Mouse (Mus musculus): ENCODE results near the gene Gm21885.

Gene Gm21885

DNA sequence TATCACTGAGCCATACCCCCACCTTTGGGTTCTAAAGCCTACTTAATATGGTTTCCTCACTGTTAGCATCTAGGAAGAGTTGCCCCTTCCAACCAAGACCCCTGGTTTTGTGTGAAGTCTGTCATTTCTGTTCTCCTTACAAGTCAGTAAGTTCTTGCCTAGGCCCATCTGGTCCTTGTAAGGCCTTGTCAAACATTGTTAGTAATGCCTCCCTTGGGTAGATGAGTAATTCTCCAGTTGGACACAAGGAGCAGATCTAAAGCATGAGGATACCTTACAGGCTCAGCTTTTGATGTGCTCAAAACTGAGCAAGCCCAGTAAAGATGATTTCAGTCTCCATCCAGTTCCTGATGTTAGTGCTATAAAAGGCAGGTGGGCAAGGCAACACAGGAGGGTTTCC, 12.9 kb upstream of the Gm21885 start:
- DNase-seq (ENCODE audit: low read depth, low spot score): peak; percentile 82

GRCm38 (mm10) chr11:94269906-94270305, 11.8 kb upstream of the Gm21885 start:
- no peak for DNase-seq (ENCODE audit: low read depth, low spot score)

DNA sequence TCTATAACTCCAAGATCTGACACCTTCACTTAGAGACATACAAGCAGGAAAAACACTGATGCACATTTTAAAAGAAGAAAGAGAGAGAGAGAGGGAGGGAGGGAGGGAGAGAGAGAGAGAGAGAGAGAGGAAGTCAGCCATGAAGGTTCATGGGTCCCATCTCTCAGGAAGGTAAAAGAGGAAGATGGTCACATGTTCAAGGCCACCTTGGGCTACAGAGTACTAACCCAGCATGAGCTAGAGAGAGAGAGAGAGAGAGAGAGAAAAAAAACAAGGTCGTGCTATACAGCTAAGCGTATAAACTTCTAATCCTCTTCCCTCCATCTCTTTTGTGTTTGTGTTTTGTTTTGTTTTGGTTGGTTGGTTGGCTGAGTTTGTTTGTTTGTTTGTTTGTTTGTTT, 10.7 kb upstream of the Gm21885 start:
- no peak for DNase-seq (ENCODE audit: low read depth, low spot score)

GRCm38 (mm10) chr11:94272960-94273927, 8.4 kb upstream of the Gm21885 start:
- DNase-seq (ENCODE audit: low read depth, low spot score): no peak

GRCm38 (mm10) chr11:94274206-94274867, 7.3 kb upstream of the Gm21885 start:
- DNase-seq (ENCODE audit: low read depth, low spot score): no peak

GRCm38 (mm10) chr11:94275226-94275625, 6.4 kb upstream of the Gm21885 start:
- DNase-seq (ENCODE audit: low read depth, low spot score): no peak

DNA sequence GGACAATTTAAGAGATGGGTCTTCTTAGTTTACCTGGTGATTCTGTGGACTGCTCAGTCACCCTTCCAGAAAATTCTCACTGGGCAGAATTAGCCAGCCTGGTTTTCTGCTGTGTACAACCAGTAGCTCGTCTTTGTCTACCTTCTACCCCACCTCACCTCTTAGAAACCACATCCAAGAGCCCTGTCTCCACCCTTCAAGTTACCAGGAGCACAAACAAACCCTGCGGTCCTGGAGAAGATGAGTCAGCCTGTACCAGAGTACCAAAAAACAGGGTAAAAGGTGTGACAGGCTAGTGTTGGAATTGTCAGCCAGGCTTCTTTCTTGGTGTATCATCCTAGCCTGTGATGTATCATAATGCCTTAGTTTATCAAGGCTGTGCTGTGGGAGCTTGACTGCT, 6.0 kb upstream of the Gm21885 start:
- no peak for DNase-seq (ENCODE audit: low read depth, low spot score)

DNA sequence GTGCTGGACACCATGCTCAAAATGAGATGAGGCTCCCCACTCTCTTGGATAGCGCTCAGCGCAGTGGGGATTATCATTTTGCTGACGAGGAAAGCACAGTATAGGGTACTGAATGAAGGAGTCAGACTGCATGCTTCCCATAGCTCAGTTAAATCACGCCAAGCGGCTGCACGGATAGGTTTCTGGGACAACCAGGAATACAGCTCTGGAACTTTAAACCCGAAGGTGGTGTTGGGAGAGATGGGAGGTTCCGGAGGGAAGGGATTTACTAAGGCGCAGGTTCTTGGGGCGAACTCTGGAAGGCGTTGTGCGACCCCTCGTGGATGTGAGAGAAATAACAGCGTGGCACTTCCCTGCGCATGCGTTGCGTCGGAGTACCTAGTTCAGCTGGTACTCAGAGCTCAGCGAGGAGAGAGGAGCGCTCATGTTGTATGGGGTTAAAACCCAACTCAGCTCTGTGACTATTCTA, 4.8 kb upstream of the Gm21885 start:
- DNase-seq (ENCODE audit: low read depth, low spot score): peak; percentile 96

DNA sequence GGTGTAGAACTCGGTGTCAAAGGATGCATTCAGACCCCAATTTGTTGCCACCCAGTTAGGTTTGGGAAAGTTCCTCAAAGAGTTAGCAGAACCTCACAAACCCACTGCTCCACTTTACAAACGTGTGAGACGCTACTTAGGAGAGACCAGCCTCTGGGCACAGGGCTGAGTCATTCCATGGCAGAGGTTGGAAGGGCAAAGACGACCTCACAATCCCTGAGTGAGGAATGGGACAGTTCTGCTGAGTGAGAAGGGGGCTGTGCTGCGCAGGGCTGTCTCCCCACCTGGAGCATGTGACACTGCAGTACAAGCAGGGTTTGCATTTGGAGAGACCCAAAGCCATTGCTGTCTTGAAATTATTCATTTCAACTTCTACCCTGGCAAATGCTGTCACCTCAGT, 618 bp downstream of the Gm21885 start:
- DNase-seq (ENCODE audit: low read depth, low spot score): peak; percentile 31

GRCm38 (mm10) chr11:94283536-94284099, 1.9 kb downstream of the Gm21885 start:
- no peak for DNase-seq (ENCODE audit: low read depth, low spot score)

DNA sequence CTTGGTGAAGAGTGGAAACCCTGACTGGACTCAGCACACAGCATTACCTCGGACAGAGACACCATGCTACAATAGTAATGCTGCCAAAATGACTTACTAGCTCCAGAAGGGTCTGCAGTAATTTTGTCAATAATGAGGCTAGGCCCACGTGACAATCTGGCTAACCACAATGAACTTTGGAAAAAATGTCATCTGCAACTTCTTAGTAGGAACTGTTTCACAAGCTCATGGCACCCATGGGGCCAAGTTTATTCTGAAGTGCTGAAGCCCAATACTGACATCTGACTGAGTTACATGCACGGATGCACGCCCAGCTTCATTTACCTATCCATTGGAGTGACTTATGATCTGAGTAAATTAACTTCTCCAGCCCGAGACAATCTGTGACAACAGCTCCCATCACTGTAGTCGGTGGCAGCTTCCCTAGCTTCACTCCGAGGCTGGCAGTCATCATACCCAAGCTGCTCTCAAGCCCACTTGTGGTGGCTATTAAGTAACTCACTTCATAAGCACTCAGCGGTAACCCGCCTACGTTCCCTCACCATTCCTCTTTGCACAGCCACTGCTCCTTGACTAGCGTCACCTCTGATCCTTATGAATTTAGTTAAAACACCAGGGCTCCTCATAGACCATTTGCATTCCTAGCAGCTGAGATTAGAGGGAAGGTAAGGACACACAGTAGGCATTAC, 4.4 kb downstream of the Gm21885 start:
- no peak for DNase-seq (ENCODE audit: low read depth, low spot score)

- DNase-seq (ENCODE audit: low read depth, low spot score): no peak
Measured at GRCm38 (mm10) chr11:94287105-94287504, 5.4 kb downstream of the Gm21885 start.

GRCm38 (mm10) chr11:94290062-94290740, 8.5 kb downstream of the Gm21885 start:
- DNase-seq (ENCODE audit: low read depth, low spot score): no peak

DNA sequence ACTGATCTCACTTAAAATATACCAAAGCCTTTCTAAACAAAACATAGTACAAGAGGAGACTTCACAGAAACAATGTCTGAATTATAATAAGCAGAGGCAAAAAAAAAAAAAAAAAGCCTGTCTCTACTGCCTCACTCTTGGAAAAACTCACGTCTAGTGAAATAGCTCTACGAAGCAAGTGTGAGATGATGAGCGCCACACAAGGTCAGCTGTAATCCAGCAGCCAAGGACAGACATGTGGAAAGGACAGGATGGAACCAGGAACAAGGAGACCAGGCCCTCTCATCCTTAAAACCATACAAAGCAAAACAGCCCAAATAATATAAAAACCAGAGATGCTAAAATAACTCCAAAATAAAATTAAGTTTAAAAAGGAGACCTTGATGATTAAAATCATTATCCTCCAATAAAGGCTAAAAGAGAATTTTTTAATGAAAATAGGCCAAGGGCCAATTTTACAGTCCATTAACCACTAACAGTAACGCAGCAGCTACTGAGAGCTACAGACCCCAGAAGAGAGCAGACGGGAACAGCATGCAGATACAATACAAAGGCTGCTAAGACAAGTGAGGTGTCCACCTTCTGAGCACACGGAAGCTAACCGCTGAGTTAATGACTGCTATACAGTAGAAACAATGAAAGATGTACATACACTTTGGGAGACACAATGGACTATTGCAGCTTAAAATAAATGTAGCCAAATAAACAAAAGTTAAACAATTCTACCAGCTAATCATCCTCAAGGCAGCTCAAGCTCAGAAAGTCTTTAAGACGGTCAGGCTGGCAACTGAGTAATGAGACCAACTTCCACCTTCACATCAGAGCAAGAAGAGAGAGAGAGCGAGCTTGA, 13.5 kb downstream of the Gm21885 start:
- no peak for DNase-seq (ENCODE audit: low read depth, low spot score)

DNA sequence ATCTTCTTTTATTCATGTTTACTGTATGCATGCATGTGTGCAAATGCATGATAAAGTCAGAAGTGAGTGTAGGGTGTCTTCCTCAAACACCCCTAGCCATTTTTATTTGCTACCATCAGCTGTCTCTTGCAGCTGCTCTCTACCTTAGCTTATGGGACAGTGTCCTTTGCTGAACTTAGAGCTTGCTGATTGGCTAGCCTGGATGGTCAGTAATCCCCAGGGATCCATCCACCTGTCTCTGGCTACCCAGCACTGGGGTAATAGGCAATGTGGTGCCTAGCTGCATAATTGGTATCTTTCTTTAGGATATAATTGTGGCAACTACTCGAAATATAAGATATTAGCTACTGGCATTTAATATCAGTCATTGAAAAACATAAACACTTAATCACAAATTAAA, 31.1 kb downstream of the Gm21885 start:
- no peak for DNase-seq (ENCODE audit: low read depth, low spot score)

- no peak for DNase-seq (ENCODE audit: low read depth, low spot score)
Measured at GRCm38 (mm10) chr11:94314098-94314652, 32.5 kb downstream of the Gm21885 start.

GRCm38 (mm10) chr11:94315308-94315707, 33.6 kb downstream of the Gm21885 start:
- no peak for DNase-seq (ENCODE audit: low read depth, low spot score)

DNA sequence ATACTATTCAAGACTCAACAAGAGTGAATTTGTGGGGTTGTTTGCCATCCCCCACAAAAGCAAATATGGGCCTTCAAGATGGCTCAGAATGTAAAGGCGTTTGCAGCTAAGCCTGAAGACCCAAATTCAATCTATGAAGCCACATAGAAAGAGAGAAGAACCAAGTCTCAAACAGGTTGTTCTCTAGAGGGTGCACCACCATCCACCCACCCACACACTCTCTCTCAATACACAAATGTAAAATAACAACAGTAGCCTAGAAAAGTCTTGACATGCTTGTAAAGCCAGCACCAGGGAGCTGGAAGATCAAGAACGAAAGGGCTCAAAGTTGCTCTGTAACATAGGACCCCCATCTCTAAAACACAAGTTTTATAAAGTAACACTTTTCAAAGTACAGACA, 34.9 kb downstream of the Gm21885 start:
- DNase-seq (ENCODE audit: low read depth, low spot score): no peak

DNA sequence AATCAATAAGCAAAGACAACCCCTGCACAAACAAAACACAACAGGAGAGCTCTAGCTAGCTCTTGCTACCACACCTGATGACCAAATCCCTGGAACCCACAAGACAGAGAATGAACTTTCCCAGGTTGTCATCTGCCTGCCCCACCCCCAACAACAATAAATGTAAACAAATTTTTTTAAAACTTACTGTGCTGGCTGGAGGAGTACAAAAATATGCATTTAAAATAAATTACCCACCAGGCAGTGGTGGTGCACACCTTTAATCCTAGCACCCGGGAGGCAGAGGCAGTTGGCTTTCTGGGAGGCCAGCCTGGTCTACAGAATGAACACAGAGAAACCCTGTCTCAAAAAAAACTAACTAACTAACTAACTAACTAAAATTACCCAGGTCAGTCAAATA, 35.3 kb downstream of the Gm21885 start:
- DNase-seq (ENCODE audit: low read depth, low spot score): no peak

GRCm38 (mm10) chr11:94317515-94317914, 35.8 kb downstream of the Gm21885 start:
- no peak for DNase-seq (ENCODE audit: low read depth, low spot score)

Measured in 3T3-L1 (cell line).